Mouse (Mus musculus) limb, embryonic 10.5 days (tissue): ENCODE measurements around the gene Kif21b. TPM values are rescaled to one million over a fixed set of nuclear protein-coding genes. Genes with fewer than 3 reads are reported as not detected.

Experiments used
- DNase-seq: peaks from one replicate; pipeline ENCODE4 v3.0.0-alpha.2; 2017; ENCODE audit warnings: low spot score
- H3K27ac ChIP-seq: fragments of 300-500 bp; sonication (generic); 2 replicates; pipeline ENCODE4 v1.5.1; 2016; ENCODE audit warnings: mild to moderate bottlenecking
- H3K27me3 ChIP-seq: fragments of 300-500 bp; sonication (generic); 2 replicates; pipeline ENCODE4 v1.6.1; 2016; ENCODE audit warnings: low read depth, mild to moderate bottlenecking; ENCODE audit not compliant: poor library complexity, severe bottlenecking
- H3K36me3 ChIP-seq: fragments of 300-500 bp; sonication (generic); 2 replicates; pipeline ENCODE4 v1.6.1; 2016; ENCODE audit warnings: mild to moderate bottlenecking, moderate library complexity
- H3K4me1 ChIP-seq: fragments of 300-500 bp; sonication (generic); 2 replicates; pipeline ENCODE4 v1.6.1; 2016
- H3K4me3 ChIP-seq: fragments of 300-500 bp; sonication (generic); 2 replicates; pipeline ENCODE4 v1.5.1; 2016; ENCODE audit warnings: mild to moderate bottlenecking, moderate library complexity
- H3K9me3 ChIP-seq: fragments of 300-500 bp; sonication (generic); replicated peaks from 2 replicates; pipeline ENCODE4 v1.6.1; 2016; ENCODE audit warnings: mild to moderate bottlenecking
- WGBS: fragments of 180-500 bp; shearing (Covaris S2); methylation state at CpG from one replicate; pipeline ENCODE4 v1.1.7; 2016; 5-methylcytosine and 5-hydroxymethylcytosine counted together
- polyA plus RNA-seq: library from polyadenylated mRNA; unstranded; fragments of >200 nt; fragmentation: Nextera tagmentation; extraction: Ambion mirVana; gene quantifications from 2 replicates; pipeline ENCODE4 v1.2.1, GENCODE M21; 2016

Kif21b gene
- polyA plus RNA-seq, 1 experiment from 2014 or later: 10.9 TPM

- Histone ChIP-seq H3K36me3 (no peaks in the 10 kb centered on the region), H3K4me1 (peaks cover 37% of the 10 kb centered on the region), H3K9me3 (no peaks in the 10 kb centered on the region), H3K27me3 (no peaks in the 10 kb centered on the region), H3K27ac (0 out of 2 replicates have a peak overlapping the region, but pooled peaks have one; percentile 66), H3K4me3 (no peak overlapping the region)
- 86% methylated on average over 9 of the region's 9 CpGs for WGBS
- no peak for DNase-seq
Measured at GRCm38 (mm10) chr1:136117069-136117468, 14.1 kb upstream of the Kif21b start.

GRCm38 (mm10) chr1:136118875-136119274 lies 12.3 kb upstream of the Kif21b start:
- DNase-seq: peak; percentile 61
- Histone ChIP-seq H3K4me3 (no peak overlapping the region), H3K9me3 (no peaks in the 10 kb centered on the region), H3K27me3 (no peaks in the 10 kb centered on the region), H3K36me3 (no peaks in the 10 kb centered on the region), H3K4me1 (peaks cover 37% of the 10 kb centered on the region), H3K27ac (peak overlapping the region; percentile 66)
- WGBS: 11% methylated on average over 8 of the region's 8 CpGs

GRCm38 (mm10) chr1:136119571-136120262 lies 11.5 kb upstream of the Kif21b start:
- no peak overlapping the region for H3K4me3 ChIP-seq
- DNase-seq: no peak
- WGBS: 79% methylated on average over 7 of the region's 7 CpGs
- H3K27me3 ChIP-seq: no peaks in the 10 kb centered on the region
- H3K27ac ChIP-seq: peak overlapping the region; percentile 66
- no peaks in the 10 kb centered on the region for H3K36me3 ChIP-seq
- no peaks in the 10 kb centered on the region for H3K9me3 ChIP-seq
- H3K4me1 ChIP-seq: peaks cover 37% of the 10 kb centered on the region

- 75% methylated on average over 1 of the region's 1 CpGs for WGBS
- H3K27ac ChIP-seq: no peak overlapping the region
Measured at GRCm38 (mm10) chr1:136120263-136120603, 11.0 kb upstream of the Kif21b start.

GRCm38 (mm10) chr1:136120785-136121184 lies 10.4 kb upstream of the Kif21b start:
- DNase-seq: no peak
- H3K27ac ChIP-seq: no peak overlapping the region
- no peaks in the 10 kb centered on the region for H3K9me3 ChIP-seq
- 55% methylated on average over 6 of the region's 6 CpGs for WGBS
- H3K4me1 ChIP-seq: peaks cover 38% of the 10 kb centered on the region
- no peaks in the 10 kb centered on the region for H3K36me3 ChIP-seq
- H3K4me3 ChIP-seq: no peak overlapping the region
- no peaks in the 10 kb centered on the region for H3K27me3 ChIP-seq

More at GRCm38 (mm10) chr1:136120263-136120603, 11.0 kb upstream of the Kif21b start:
- no peak for DNase-seq
- peaks cover 37% of the 10 kb centered on the region for H3K4me1 ChIP-seq
- no peaks in the 10 kb centered on the region for H3K9me3 ChIP-seq
- no peaks in the 10 kb centered on the region for H3K36me3 ChIP-seq
- H3K4me3 ChIP-seq: no peak overlapping the region
- H3K27me3 ChIP-seq: no peaks in the 10 kb centered on the region

- Histone ChIP-seq H3K4me1 (peaks cover 49% of the 10 kb centered on the region), H3K27ac (no peak overlapping the region), H3K9me3 (no peaks in the 10 kb centered on the region), H3K27me3 (no peaks in the 10 kb centered on the region), H3K36me3 (no peaks in the 10 kb centered on the region), H3K4me3 (no peak overlapping the region)
- 87% methylated on average over 8 of the region's 8 CpGs for WGBS
- DNase-seq: no peak
Measured at GRCm38 (mm10) chr1:136122030-136122429, 9.2 kb upstream of the Kif21b start.

- H3K36me3 ChIP-seq: no peaks in the 10 kb centered on the region
- no peaks in the 10 kb centered on the region for H3K27me3 ChIP-seq
- H3K9me3 ChIP-seq: no peaks in the 10 kb centered on the region
- WGBS: 75% methylated on average over 10 of the region's 10 CpGs
- no peak overlapping the region for H3K4me3 ChIP-seq
- H3K4me1 ChIP-seq: peaks cover 47% of the 10 kb centered on the region
- no peak overlapping the region for H3K27ac ChIP-seq
- no peak for DNase-seq
Measured at GRCm38 (mm10) chr1:136126159-136126765, 4.9 kb upstream of the Kif21b start.

GRCm38 (mm10) chr1:136126895-136127294 lies 4.3 kb upstream of the Kif21b start:
- no peaks in the 10 kb centered on the region for H3K9me3 ChIP-seq
- DNase-seq: no peak
- H3K4me3 ChIP-seq: no peak overlapping the region
- H3K4me1 ChIP-seq: peaks cover 53% of the 10 kb centered on the region
- no peak overlapping the region for H3K27ac ChIP-seq
- H3K36me3 ChIP-seq: no peaks in the 10 kb centered on the region
- 93% methylated on average over 10 of the region's 10 CpGs for WGBS
- no peaks in the 10 kb centered on the region for H3K27me3 ChIP-seq

GRCm38 (mm10) chr1:136127856-136128255 lies 3.3 kb upstream of the Kif21b start:
- Histone ChIP-seq H3K27me3 (peaks cover 6% of the 10 kb centered on the region; the same call in 1 of the 2 replicates), H3K27ac (0 out of 2 replicates have a peak overlapping the region, but pooled peaks have one; percentile 93), H3K4me1 (peaks cover 63% of the 10 kb centered on the region), H3K9me3 (no peaks in the 10 kb centered on the region), H3K36me3 (no peaks in the 10 kb centered on the region), H3K4me3 (no peak overlapping the region)
- WGBS: 66% methylated on average over 3 of the region's 3 CpGs
- no peak for DNase-seq

GRCm38 (mm10) chr1:136128416-136128815 lies 2.8 kb upstream of the Kif21b start:
- H3K4me1 ChIP-seq: peaks cover 69% of the 10 kb centered on the region
- H3K9me3 ChIP-seq: no peaks in the 10 kb centered on the region

GRCm38 (mm10) chr1:136128944-136129589 lies 2.1 kb upstream of the Kif21b start:
- peaks cover 75% of the 10 kb centered on the region for H3K4me1 ChIP-seq
- WGBS: 46% methylated on average over 4 of the region's 4 CpGs
- no peaks in the 10 kb centered on the region for H3K9me3 ChIP-seq
- no peak overlapping the region for H3K4me3 ChIP-seq
- DNase-seq: no peak
- H3K27ac ChIP-seq: peak overlapping the region; percentile 93
- no peaks in the 10 kb centered on the region for H3K36me3 ChIP-seq
- H3K27me3 ChIP-seq: peaks cover 10% of the 10 kb centered on the region; the same call in 1 of the 2 replicates

More at GRCm38 (mm10) chr1:136128416-136128815, 2.8 kb upstream of the Kif21b start:
- Histone ChIP-seq H3K4me3 (no peak overlapping the region), H3K27ac (peak overlapping the region; percentile 93; the same call in 1 of the 2 replicates), H3K27me3 (peaks cover 10% of the 10 kb centered on the region; the same call in 1 of the 2 replicates), H3K36me3 (no peaks in the 10 kb centered on the region)
- WGBS: 49% methylated on average over 5 of the region's 5 CpGs
- DNase-seq: no peak

GRCm38 (mm10) chr1:136130107-136130506 lies 1.1 kb upstream of the Kif21b start:
- Histone ChIP-seq H3K36me3 (no peaks in the 10 kb centered on the region), H3K4me1 (peaks cover 85% of the 10 kb centered on the region), H3K9me3 (0 out of 2 replicates have a peak, but pooled peaks cover 1% of the 10 kb centered on the region), H3K27ac (peak overlapping the region; percentile 93), H3K27me3 (peaks cover 10% of the 10 kb centered on the region; the same call in 1 of the 2 replicates), H3K4me3 (peak overlapping the region; percentile 79)
- DNase-seq: no peak
- 69% methylated on average over 3 of the region's 3 CpGs for WGBS
